Mouse (Mus musculus) cortical plate, adult 2 months (tissue): ENCODE measurements around the gene Primpol.

Experiments used
- CTCF ChIP-seq: fragments of 200-500 bp; IDR thresholded peaks from 2 replicates; pipeline ENCODE4 v1.5.1; 2011; ENCODE audit warnings: mild to moderate bottlenecking, control low read depth, low read length; ENCODE audit not compliant: insufficient read depth; ENCODE audit errors: extremely low read depth
- POLR2A ChIP-seq: fragments of 200-500 bp; IDR thresholded peaks from 2 replicates; pipeline ENCODE4 v1.6.1; 2011; ENCODE audit warnings: mild to moderate bottlenecking, low read length, control low read depth; ENCODE audit not compliant: insufficient read depth; ENCODE audit errors: extremely low read depth

- TF ChIP-seq POLR2A, result no peak
- TF ChIP-seq CTCF, result no peak
Measured at GRCm38 (mm10) chr8:46587911-46588310, 29.1 kb downstream of the Primpol start.
